Mouse (Mus musculus) embryonic fibroblast, embryonic 13.5 days (primary cell): ENCODE measurements around the gene Qdpr.

Experiments used
- CTCF ChIP-seq: IDR thresholded peaks from 2 replicates; pipeline ENCODE4 v1.5.1; 2011; ENCODE audit warnings: mild to moderate bottlenecking, control low read depth, low read length, moderate library complexity, borderline replicate concordance; ENCODE audit not compliant: insufficient read depth
- POLR2A ChIP-seq: IDR thresholded peaks from 2 replicates; pipeline ENCODE4 v1.6.1; 2011; ENCODE audit warnings: low read depth, mild to moderate bottlenecking, control low read depth, low read length, moderate library complexity

DNA sequence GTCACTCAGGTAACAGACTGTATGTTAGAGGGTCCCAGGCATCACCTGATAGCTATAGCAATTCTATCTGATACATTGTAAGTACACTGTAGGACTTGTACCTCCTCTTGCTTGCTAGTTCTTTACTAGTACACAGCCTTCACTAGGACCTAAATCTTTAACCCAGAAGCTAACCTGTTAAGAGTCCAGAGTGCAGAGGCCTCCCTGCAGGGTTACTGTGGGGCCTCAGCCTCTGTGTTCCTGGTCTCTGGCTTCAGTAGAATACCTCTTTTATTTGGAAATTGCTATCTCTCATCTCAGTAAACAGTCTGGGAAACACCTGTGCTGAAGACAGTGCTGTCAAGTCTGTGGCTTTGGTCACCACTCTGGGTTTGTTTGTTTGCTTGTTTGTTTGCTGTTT is 46.0 kb upstream of the Qdpr start:
- TF ChIP-seq POLR2A (no peak), CTCF (no peak)
